Mouse (Mus musculus): ENCODE results near the gene Scd2. TPM values are rescaled to one million over a fixed set of nuclear protein-coding genes. Genes with fewer than 3 reads are reported as not detected.
"Not testable (repeated sequence)": the region's sequence is repeated elsewhere in the genome, so short reads cannot be mapped to it uniquely, and the experiment has no call there.

The Scd2 gene
- total RNA-seq, 2 experiments from 2014 or later, result 554 to 565 TPM

DNA sequence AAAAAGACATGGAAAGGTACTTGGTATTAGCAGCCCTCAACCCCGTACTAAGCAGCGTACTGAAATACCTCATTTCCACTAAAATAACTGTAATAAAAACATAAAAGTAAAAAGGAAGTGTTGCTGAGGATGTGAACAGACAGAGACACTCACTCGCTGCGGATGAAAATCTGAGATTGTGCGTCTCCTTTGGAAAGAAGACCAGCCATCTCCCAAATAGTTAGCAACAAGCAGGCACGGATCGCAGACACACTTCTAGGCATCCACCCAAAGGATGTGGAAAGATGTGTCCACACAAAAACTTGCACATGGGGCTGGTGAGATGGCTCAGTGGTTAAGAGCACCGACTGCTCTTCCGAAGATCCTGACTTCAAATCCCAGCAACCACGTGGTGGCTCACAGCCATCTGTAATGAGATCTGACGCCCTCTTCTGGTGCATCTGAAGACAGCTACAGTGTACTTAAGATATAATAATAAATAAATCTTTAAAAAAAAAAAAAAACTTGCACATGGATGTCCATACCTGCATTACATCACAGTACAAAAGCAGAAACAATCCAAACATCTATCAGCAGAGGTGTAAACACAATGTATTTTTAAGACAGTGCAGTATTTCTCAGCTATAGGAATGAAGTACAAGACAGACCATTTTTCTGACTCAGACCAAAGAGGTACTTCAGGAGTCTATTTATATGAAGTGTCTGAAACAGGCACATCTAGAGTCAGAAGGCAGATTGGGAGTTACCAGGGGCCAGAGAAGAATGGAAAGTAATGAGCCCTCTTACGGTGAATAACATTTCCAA lies 16.1 kb downstream of the Scd2 start:
- intact Hi-C loops (cut with DNase I), result loop anchor here (10.0 kb wide), 1 partner anchor 95 kb away; the partner anchor contains the start of gene Scd1
- no peak for DNase-seq

DNA sequence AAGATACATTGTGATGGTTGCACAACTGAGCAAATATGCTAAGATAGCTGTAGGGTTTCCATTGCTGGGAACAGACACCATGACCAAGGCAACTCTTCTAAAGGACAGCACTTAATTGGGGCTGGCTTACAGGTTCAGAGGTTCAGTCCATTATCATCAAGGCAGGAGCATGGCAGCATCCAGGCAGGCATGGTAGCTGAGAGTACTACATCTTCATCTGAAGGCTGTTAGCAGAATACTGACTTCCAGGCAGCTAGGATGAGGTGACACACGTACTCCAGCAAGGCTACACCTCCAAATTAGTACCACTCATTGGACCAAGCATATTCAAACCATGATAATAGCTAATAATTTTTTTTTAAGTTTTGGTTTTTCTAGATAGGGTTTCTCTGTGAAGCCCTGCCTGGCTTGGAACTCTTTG lies 16.7 kb downstream of the Scd2 start:
- intact Hi-C loops (cut with DNase I), result loop anchor here (10.0 kb wide), 1 partner anchor 95 kb away; the partner anchor contains the start of gene Scd1
- not testable (repeated sequence) for DNase-seq

DNA sequence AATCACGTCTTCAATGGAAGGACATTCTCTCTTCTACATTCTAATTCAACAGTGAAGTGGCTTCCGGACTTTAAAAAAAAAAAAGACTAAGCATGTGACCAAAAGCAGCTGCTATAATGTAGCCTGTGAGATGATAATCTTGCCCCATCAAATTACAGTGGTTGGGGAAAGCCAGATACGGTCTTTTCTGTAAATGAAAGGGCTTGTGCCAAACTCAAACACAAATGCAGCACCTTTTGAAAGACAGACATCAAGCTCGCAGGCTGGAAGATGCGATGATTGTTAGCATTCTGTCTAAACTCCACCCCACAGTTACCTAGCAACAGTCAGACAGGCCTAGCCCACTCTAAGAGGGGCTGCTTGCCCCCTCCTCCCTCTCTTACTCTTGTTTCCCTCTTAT lies 17.3 kb downstream of the Scd2 start:
- no peak for DNase-seq
- intact Hi-C loops (cut with DNase I), result loop anchor here (10.0 kb wide), 1 partner anchor 94 kb away; the partner anchor contains the start of gene Scd1

DNA sequence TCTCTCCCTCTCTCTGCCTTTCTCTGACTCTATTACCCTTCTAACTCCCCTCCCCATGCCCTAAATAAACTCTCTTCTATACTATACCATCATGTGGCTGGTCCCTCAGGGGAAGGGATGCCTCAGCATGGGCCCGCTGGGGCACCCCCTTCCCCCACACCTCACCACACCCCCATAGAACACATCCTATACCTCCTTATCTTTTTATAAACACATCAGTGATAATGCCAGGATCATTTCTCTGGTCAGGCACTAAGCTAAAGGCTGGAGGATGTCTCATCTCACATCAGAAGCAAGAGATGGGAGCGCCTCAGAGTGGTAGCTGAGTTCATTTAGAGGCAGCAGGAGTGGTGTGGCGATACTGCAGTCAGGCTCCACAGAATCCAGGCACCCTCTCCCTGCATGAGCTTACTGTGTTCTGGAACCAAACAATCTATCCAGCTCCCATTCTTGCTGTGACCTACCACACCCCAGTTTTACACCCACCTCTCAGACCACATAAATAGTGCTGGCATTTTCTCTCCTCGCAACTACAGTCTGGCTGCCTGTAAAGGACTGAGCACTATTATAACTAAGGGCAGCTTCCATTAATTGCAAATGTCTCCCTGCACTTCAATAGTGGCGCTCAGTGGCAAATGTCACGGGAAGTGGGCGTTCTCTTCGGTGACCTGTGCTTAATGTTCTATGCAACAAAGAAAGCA lies 18.0 kb downstream of the Scd2 start:
- intact Hi-C loops (cut with DNase I), result loop anchor here (10.0 kb wide), 1 partner anchor 93 kb away; the partner anchor contains the start of gene Scd1
- DNase-seq, result no peak

- no peak for DNase-seq
- intact Hi-C loops (cut with DNase I), result loop anchor here (10.0 kb wide), 1 partner anchor 93 kb away; the partner anchor contains the start of gene Scd1
Measured at GRCm38 (mm10) chr19:44312007-44312360, 18.5 kb downstream of the Scd2 start.

DNA sequence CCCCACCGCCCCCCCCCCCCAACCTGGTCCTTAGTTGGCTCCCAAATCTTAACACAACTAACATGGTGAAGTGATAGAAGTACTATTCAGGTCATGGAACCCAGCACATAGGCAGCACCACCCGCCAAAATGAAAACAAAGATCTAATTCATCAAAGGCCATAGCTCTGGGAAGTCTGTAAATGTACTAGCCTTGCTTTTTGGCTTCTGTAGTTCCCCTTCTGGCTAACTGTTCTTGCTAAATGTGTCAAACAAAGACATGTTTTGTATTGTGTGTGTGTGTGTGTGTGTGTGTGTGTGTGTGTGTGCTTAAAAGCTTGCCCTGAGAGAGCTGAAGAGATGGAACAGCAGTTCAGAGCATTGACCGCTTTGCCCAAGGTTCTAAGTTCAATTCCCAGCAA lies 19.6 kb downstream of the Scd2 start:
- DNase-seq, result no peak
- intact Hi-C loops (cut with DNase I), result loop anchor here (10.0 kb wide), 1 partner anchor 92 kb away; the partner anchor contains the start of gene Scd1

DNA sequence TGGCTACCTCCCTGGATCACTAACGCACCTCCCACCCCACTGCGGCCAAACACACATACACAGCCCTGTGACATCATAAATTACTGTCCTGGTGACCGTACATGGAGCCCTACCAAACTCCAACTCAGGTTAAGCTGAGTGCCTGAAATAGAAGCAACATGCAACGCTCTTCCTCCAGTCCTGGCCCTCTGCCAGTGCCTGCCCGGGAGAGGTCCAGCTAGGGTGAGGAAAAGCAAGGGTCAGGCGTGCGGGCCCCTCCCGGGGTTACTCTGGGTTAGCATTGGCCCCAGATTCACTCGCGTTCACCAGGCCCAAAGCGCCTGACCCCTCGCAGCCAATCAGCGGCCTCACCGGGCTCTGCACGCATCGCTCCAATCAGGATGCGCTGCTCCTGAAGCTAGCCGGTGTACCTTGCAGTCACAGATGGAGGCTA lies 20.9 kb downstream of the Scd2 start:
- DNase-seq, result peak; percentile 83
- intact Hi-C loops (cut with DNase I), result loop anchor here (10.0 kb wide), 1 partner anchor 90 kb away; the partner anchor contains the start of gene Scd1

GRCm38 (mm10) chr19:44314871-44315414 lies 21.5 kb downstream of the Scd2 start:
- intact Hi-C loops (cut with DNase I), result loop anchor here (10.0 kb wide), 1 partner anchor 90 kb away; the partner anchor contains the start of gene Scd1
- DNase-seq, result no peak

DNA sequence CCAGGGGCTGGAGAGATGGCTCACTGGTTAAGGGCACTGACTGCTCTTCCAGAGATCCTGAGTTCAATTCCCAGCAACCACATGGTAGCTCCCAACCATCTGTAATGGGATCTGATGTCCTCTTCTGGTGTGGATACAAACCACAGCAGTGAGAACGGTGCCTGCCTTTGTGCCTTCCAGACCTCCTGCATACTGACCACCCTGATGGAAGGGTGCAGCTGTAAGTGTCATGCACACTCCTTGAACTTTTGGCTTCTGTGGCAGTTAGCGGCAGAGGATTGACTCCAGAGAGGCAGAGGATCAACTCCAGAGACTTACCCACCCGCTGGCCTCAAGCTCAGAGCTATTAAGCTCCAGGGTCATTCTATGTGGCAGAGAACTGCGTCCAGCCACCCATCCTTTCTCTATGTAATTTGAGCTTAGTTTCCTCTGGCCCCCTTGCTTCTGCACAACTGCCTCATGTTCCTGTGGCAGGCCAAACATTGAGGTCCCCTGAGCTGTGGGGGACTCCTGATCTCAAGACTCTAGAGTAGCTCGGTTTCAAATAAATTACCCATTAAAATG lies 23.4 kb downstream of the Scd2 start:
- no peak for DNase-seq
- intact Hi-C loops (cut with DNase I), result loop anchor here (10.0 kb wide), 1 partner anchor 88 kb away; the partner anchor contains the start of gene Scd1

GRCm38 (mm10) chr19:44317391-44317790 lies 23.9 kb downstream of the Scd2 start:
- DNase-seq, result no peak
- intact Hi-C loops (cut with DNase I), result loop anchor here (10.0 kb wide), 1 partner anchor 87 kb away; the partner anchor contains the start of gene Scd1

- no peak for DNase-seq
- intact Hi-C loops (cut with DNase I), result loop anchor here (10.0 kb wide), 1 partner anchor 86 kb away; the partner anchor contains the start of gene Scd1
Measured at GRCm38 (mm10) chr19:44318545-44318944, 25.1 kb downstream of the Scd2 start.

GRCm38 (mm10) chr19:44320316-44320715 lies 26.8 kb downstream of the Scd2 start:
- intact Hi-C loops (cut with DNase I), result no loop called here

GRCm38 (mm10) chr19:44321201-44321600 lies 27.7 kb downstream of the Scd2 start:
- intact Hi-C loops (cut with DNase I), result no loop called here
- DNase-seq, result no peak

More at GRCm38 (mm10) chr19:44320316-44320715, 26.8 kb downstream of the Scd2 start:
- no peak for DNase-seq

DNA sequence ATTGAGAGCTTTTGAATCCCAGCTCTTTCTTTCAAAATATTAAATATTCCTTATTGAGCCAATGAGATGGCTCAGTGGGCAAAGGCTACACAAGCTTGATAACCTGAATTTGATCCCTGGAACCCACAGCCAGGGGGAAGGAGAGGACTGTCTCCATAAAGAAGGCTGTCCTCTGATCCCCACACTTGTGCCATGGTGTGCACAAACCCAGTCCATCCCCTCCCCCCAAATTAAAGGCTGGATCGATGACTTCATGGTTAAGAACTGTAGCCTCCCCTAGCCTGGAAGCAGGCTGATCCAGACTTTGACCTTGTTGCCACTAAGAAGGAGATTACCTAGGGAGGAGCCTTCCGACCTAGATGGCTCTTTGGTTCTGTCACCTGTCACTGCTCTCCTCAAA lies 28.2 kb downstream of the Scd2 start:
- intact Hi-C loops (cut with DNase I), result no loop called here
- DNase-seq, result no peak

DNA sequence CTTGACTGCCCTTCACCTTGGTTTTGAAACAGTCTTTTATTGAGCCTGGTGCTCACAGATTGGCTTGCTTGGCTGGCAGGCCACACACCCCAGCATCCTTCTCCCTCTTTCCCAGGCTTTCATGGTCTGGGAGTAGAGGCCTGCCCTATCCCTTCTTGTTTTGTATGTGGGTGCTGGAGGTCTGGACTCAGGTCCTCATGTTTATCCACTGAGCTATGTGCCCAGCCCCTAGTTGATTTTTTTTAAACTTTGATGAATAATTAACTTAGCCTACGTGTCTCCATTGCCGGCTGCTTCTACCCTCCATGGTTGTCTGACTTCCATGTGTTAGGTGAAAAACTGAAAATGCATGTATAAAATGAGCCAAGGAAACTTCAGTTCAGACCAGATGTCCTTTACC lies 36.1 kb downstream of the Scd2 start:
- no peak for DNase-seq
- intact Hi-C loops (cut with DNase I), result no loop called here

DNA sequence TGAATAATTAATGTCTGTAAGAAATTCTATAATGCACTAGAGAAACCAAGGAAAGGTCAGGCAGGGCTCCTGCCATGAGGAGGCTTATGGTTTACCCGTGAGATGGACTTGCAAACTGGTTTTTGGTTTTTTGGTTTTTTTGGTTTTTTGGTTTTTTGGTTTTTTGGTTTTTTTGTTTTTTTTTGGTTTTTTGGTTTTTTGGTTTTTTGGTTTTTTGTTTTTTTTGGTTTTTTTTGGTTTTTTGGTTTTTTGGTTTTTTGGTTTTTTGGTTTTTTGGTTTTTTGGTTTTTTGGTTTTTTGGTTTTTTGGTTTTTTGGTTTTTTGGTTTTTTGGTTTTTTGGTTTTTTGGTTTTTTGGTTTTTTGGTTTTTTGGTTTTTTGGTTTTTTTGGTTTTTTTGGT lies 37.7 kb downstream of the Scd2 start:
- DNase-seq; intact Hi-C loops (cut with DNase I): not testable (repeated sequence)

DNA sequence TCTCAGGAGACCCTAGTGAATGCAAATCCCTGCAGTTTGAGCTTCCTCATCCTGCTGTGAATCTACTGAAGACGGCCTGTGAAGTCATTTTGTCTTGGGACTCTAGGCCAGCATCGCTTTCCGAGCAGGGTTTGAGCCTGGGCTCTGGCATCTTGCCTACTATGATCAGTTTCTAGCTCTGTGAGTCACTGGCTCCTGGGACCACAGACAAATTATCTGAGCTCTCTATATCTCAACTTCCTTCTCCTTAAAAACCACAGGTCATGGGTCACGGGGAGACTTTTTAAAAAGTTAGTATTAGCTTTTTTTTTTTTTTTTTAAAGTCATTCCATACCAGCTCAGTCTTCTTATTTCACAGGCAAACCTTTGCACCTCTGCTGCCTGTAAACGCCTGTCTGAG lies 38.4 kb downstream of the Scd2 start:
- intact Hi-C loops (cut with DNase I), result no loop called here
- DNase-seq, result no peak

DNA sequence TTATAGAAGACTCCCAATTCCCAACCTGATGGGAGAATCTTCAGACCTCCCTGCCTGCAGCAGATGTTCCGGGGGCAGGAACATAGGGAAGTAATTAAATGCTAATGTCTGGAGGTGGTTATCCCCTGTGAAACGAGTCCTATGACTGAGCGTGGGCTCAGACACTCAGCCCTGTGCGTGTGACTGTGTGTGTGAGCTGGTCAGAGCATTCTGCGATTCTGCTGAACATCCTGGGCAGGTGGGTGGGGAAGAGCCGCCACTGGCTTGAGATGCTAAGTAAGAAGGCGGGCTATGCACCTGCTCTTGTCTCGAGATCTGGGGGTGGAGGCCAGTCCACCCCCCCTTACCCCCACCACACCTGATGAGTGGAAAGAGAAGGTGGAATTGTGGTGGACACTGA lies 38.9 kb downstream of the Scd2 start:
- intact Hi-C loops (cut with DNase I), result no loop called here

GRCm38 (mm10) chr19:44332833-44333623 lies 39.6 kb downstream of the Scd2 start, which contains the start of gene Scd4:
Gene Scd4, plus strand, starts transcription at chr19:44333092.
- peak; percentile 67 for DNase-seq
- intact Hi-C loops (cut with DNase I), result no loop called here

More for the DNA sequence above, 38.9 kb downstream of the Scd2 start:
- DNase-seq, result no peak

GRCm38 (mm10) chr19:44333991-44334390 lies 40.5 kb downstream of the Scd2 start:
- DNase-seq, result no peak
- intact Hi-C loops (cut with DNase I), result no loop called here
